Mouse (Mus musculus) kidney, embryonic 14.5 days (tissue): ENCODE data around the gene 6030468B19Rik. TPM values are rescaled to one million over a fixed set of nuclear protein-coding genes. Genes with fewer than 3 reads are reported as not detected.
A peak's percentile ranks its signal among the peaks of the same experiment; 100 is the strongest.

Experiments
- ATAC-seq: fragments of 200-750 bp; cut with Nextera tagmentation; 2 replicates; pipeline ENCODE4 v1.8.0; 2017; ENCODE audit warnings: moderate number of reproducible peaks, mild to moderate bottlenecking, moderate TSS enrichment, moderate library complexity; ENCODE audit not compliant: low FRiP score, low TSS enrichment
- H3K27ac ChIP-seq: fragments of 300-500 bp; sonication (generic); 2 replicates; pipeline ENCODE4 v1.5.1; 2014; ENCODE audit warnings: low read depth, mild to moderate bottlenecking, low read length, moderate library complexity, mixed read lengths
- H3K27me3 ChIP-seq: fragments of 300-500 bp; sonication (generic); 2 replicates; pipeline ENCODE4 v1.6.1; 2014; ENCODE audit warnings: mild to moderate bottlenecking, low read length; ENCODE audit not compliant: control insufficient read depth, insufficient read depth
- H3K36me3 ChIP-seq: fragments of 300-500 bp; sonication (generic); 2 replicates; pipeline ENCODE4 v1.6.1; 2014; ENCODE audit warnings: low read length, mixed read lengths; ENCODE audit not compliant: control insufficient read depth, insufficient read depth
- H3K4me1 ChIP-seq: fragments of 300-500 bp; sonication (generic); 2 replicates; pipeline ENCODE4 v1.6.1; 2014; ENCODE audit warnings: low read length, mixed read lengths; ENCODE audit not compliant: control insufficient read depth, insufficient read depth
- H3K4me2 ChIP-seq: fragments of 300-500 bp; sonication (generic); replicated peaks from 2 replicates; pipeline ENCODE4 v1.6.1; 2014; ENCODE audit warnings: low read depth, mild to moderate bottlenecking, low read length
- H3K4me3 ChIP-seq: fragments of 300-500 bp; sonication (generic); 2 replicates; pipeline ENCODE4 v1.5.1; 2014; ENCODE audit warnings: mild to moderate bottlenecking, low read length
- H3K9ac ChIP-seq: fragments of 300-500 bp; sonication (generic); 2 replicates; pipeline ENCODE4 v1.6.1; 2014; ENCODE audit warnings: low read depth, mild to moderate bottlenecking, low read length, moderate library complexity
- H3K9me3 ChIP-seq: fragments of 300-500 bp; sonication (generic); 2 replicates; pipeline ENCODE4 v1.6.1; 2016; ENCODE audit warnings: low read length; ENCODE audit not compliant: control insufficient read depth
- WGBS: fragments of 180-500 bp; shearing (Covaris S2); extraction: QIAGEN DNeasy Blood & Tissue Kit; methylation state at CpG from one replicate; pipeline ENCODE4 v1.1.7; 2014; 5-methylcytosine and 5-hydroxymethylcytosine counted together
- polyA plus RNA-seq: library from polyadenylated mRNA; unstranded; fragments of >200 nt; fragmentation: Nextera tagmentation; extraction: Ambion mirVana; gene quantifications from 2 replicates; pipeline ENCODE4 v1.2.1, GENCODE M21; 2014

The 6030468B19Rik gene
- polyA plus RNA-seq, 1 experiment from 2014 or later, result not detected

- H3K27ac ChIP-seq, result no peak overlapping the region
- H3K9me3 ChIP-seq, result no peaks in the 10 kb centered on the region
- no peak overlapping the region for H3K9ac ChIP-seq
- no peak overlapping the region for H3K4me3 ChIP-seq
- H3K4me1 ChIP-seq, result peaks cover 28% of the 10 kb centered on the region
- ATAC-seq, result no peak
- no peaks in the 10 kb centered on the region for H3K27me3 ChIP-seq
- peaks cover 36% of the 10 kb centered on the region for H3K36me3 ChIP-seq
- H3K4me2 ChIP-seq, result no peak overlapping the region
- 91% methylated on average over 14 of the region's 14 CpGs for WGBS
Measured at GRCm38 (mm10) chr11:117776085-117776792, 21.2 kb upstream of the 6030468B19Rik start.

- peaks cover 36% of the 10 kb centered on the region for H3K4me1 ChIP-seq
- H3K27ac ChIP-seq, result no peak overlapping the region
- 87% methylated on average over 5 of the region's 5 CpGs for WGBS
- ATAC-seq, result no peak
- peaks cover 31% of the 10 kb centered on the region for H3K36me3 ChIP-seq
- no peak overlapping the region for H3K4me3 ChIP-seq
- H3K9me3 ChIP-seq, result no peaks in the 10 kb centered on the region
- no peaks in the 10 kb centered on the region for H3K27me3 ChIP-seq
- H3K9ac ChIP-seq, result no peak overlapping the region
- no peak overlapping the region for H3K4me2 ChIP-seq
Measured at GRCm38 (mm10) chr11:117777111-117777510, 20.3 kb upstream of the 6030468B19Rik start.

GRCm38 (mm10) chr11:117778031-117778430, 19.4 kb upstream of the 6030468B19Rik start:
- peaks cover 38% of the 10 kb centered on the region for H3K4me1 ChIP-seq
- H3K27me3 ChIP-seq, result no peaks in the 10 kb centered on the region
- H3K27ac ChIP-seq, result no peak overlapping the region
- no peak for ATAC-seq
- H3K36me3 ChIP-seq, result peaks cover 26% of the 10 kb centered on the region
- H3K9me3 ChIP-seq, result no peaks in the 10 kb centered on the region
- H3K4me3 ChIP-seq, result no peak overlapping the region
- no peak overlapping the region; the same call in 1 of the 2 replicates for H3K4me2 ChIP-seq
- 95% methylated on average over 11 of the region's 11 CpGs for WGBS
- H3K9ac ChIP-seq, result no peak overlapping the region

- WGBS, result 29% methylated on average over 12 of the region's 12 CpGs
Measured at GRCm38 (mm10) chr11:117778851-117779433, 18.5 kb upstream of the 6030468B19Rik start.

GRCm38 (mm10) chr11:117779434-117780198, 17.8 kb upstream of the 6030468B19Rik start:
- H3K9ac ChIP-seq, result peak overlapping the region; percentile 75
- H3K27ac ChIP-seq, result peak overlapping the region; percentile 94
- peaks cover 39% of the 10 kb centered on the region for H3K4me1 ChIP-seq
- peak overlapping the region; percentile 59 for H3K4me3 ChIP-seq
- peak overlapping the region; percentile 98 for H3K4me2 ChIP-seq
- H3K27me3 ChIP-seq, result no peaks in the 10 kb centered on the region
- peak; percentile 18; the same call in 1 of the 2 replicates for ATAC-seq
- H3K9me3 ChIP-seq, result no peaks in the 10 kb centered on the region
- peaks cover 16% of the 10 kb centered on the region; the same call in 1 of the 2 replicates for H3K36me3 ChIP-seq
- 1% methylated on average over 38 of the region's 38 CpGs for WGBS

More at GRCm38 (mm10) chr11:117778851-117779433, 18.5 kb upstream of the 6030468B19Rik start:
- peaks cover 39% of the 10 kb centered on the region for H3K4me1 ChIP-seq
- H3K4me2 ChIP-seq, result peak overlapping the region; percentile 98
- peak overlapping the region; percentile 75; the same call in 1 of the 2 replicates for H3K9ac ChIP-seq
- peak overlapping the region; percentile 59 for H3K4me3 ChIP-seq
- ATAC-seq, result no peak
- H3K9me3 ChIP-seq, result no peaks in the 10 kb centered on the region
- H3K27ac ChIP-seq, result peak overlapping the region; percentile 94
- H3K27me3 ChIP-seq, result no peaks in the 10 kb centered on the region
- H3K36me3 ChIP-seq, result peaks cover 18% of the 10 kb centered on the region; the same call in 1 of the 2 replicates

GRCm38 (mm10) chr11:117780199-117780515, 17.3 kb upstream of the 6030468B19Rik start:
- H3K9me3 ChIP-seq, result no peaks in the 10 kb centered on the region
- H3K27me3 ChIP-seq, result no peaks in the 10 kb centered on the region
- H3K4me1 ChIP-seq, result peaks cover 39% of the 10 kb centered on the region
- peak overlapping the region; percentile 94 for H3K27ac ChIP-seq
- H3K36me3 ChIP-seq, result peaks cover 10% of the 10 kb centered on the region; the same call in 1 of the 2 replicates
- WGBS, result under 1% methylated on average over 17 of the region's 17 CpGs
- H3K9ac ChIP-seq, result peak overlapping the region; percentile 75
- peak overlapping the region; percentile 98 for H3K4me2 ChIP-seq
- peak overlapping the region; percentile 59 for H3K4me3 ChIP-seq
- ATAC-seq, result no peak; the same call in 1 of the 2 replicates

- H3K27ac ChIP-seq, result peak overlapping the region; percentile 94
- peak overlapping the region; percentile 98 for H3K4me2 ChIP-seq
- H3K4me1 ChIP-seq, result peaks cover 39% of the 10 kb centered on the region
- H3K9ac ChIP-seq, result peak overlapping the region; percentile 75
- H3K27me3 ChIP-seq, result no peaks in the 10 kb centered on the region
- no peaks in the 10 kb centered on the region for H3K9me3 ChIP-seq
- peak overlapping the region; percentile 59 for H3K4me3 ChIP-seq
- ATAC-seq, result peak; percentile 73
- peaks cover 9% of the 10 kb centered on the region; the same call in 1 of the 2 replicates for H3K36me3 ChIP-seq
- under 1% methylated on average over 19 of the region's 19 CpGs for WGBS
Measured at GRCm38 (mm10) chr11:117780582-117781111, 16.8 kb upstream of the 6030468B19Rik start.

- H3K4me3 ChIP-seq, result peak overlapping the region; percentile 59
- no peaks in the 10 kb centered on the region for H3K9me3 ChIP-seq
- 13% methylated on average over 18 of the region's 18 CpGs for WGBS
- peak overlapping the region; percentile 98 for H3K4me2 ChIP-seq
- H3K27ac ChIP-seq, result peak overlapping the region; percentile 86
- H3K27me3 ChIP-seq, result no peaks in the 10 kb centered on the region
- peak overlapping the region; percentile 28; the same call in 1 of the 2 replicates for H3K9ac ChIP-seq
- no peak for ATAC-seq
- H3K36me3 ChIP-seq, result peaks cover 5% of the 10 kb centered on the region; the same call in 1 of the 2 replicates
- H3K4me1 ChIP-seq, result peaks cover 39% of the 10 kb centered on the region
Measured at GRCm38 (mm10) chr11:117781199-117781821, 16.1 kb upstream of the 6030468B19Rik start.
